Mouse (Mus musculus) small intestine, adult 2 months (tissue): ENCODE results near the gene Gm20219.

ENCODE experiments used
- CTCF ChIP-seq: fragments of 200-500 bp; IDR thresholded peaks from 2 replicates; pipeline ENCODE4 v1.5.1; 2012; ENCODE audit warnings: low read depth, mild to moderate bottlenecking, control low read depth, inconsistent platforms, low read length, moderate library complexity, mixed read lengths; ENCODE audit not compliant: insufficient replicate concordance, insufficient read length; ENCODE audit errors: extremely low read depth
- POLR2A ChIP-seq: fragments of 200-500 bp; IDR thresholded peaks from 2 replicates; pipeline ENCODE4 v1.6.1; 2012; ENCODE audit warnings: low read depth, mild to moderate bottlenecking, control low read depth, inconsistent platforms, low read length, moderate library complexity

- TF ChIP-seq CTCF (no peak), POLR2A (no peak)
Observed at GRCm38 (mm10) chr17:56593527-56594271, 39.5 kb upstream of the Gm20219 start.
